Mouse (Mus musculus): ENCODE data around the gene Hist1h3g. TPM values are rescaled to one million over a fixed set of nuclear protein-coding genes. Genes with fewer than 3 reads are reported as not detected.
A peak's percentile ranks its signal among the peaks of the same experiment; 100 is the strongest.
"Not testable (repeated sequence)": the region's sequence is repeated elsewhere in the genome, so short reads cannot be mapped to it uniquely, and the experiment has no call there.

The Hist1h3g gene
- polyA plus RNA-seq, 1 experiment from 2014 or later, result 6.9 TPM

DNA sequence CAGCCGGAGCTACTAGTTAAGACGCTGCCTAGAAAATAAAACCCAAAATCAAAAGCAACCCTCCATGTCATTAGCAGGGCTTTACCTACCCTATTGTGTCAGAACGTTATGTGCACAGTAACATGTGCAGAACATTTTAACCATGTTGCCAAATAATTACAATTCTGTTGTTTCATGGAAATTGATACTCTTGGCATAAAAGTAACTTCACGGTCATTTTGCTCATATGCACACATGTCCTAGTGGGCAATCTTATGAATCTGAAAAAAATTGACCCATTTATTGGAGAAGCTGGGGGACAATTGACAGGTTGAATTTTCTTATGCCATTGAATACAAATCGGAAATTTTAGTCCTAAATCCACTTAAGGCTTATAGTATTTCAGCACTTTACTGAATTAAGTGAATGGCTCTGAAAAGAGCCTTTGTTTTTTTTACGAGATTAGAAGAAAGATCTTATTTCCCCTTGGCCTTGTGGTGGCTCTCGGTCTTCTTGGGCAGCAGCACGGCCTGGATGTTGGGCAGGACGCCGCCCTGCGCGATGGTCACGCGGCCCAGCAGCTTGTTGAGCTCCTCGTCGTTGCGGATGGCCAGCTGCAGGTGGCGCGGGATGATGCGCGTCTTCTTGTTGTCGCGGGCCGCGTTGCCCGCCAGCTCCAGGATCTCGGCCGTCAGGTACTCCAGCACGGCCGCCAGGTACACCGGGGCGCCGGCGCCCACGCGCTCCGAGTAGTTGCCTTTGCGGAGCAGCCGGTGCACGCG lies 35.2 kb downstream of the Hist1h3g start:
- H3K9ac ChIP-seq, result peak overlapping the region; percentile 43
- WGBS, result under 1% methylated on average over 26 of the region's 41 CpGs
- peak overlapping the region; percentile 53 for H3K4me3 ChIP-seq (replicated peaks)
- H3K36me3 ChIP-seq; H3K27me3 ChIP-seq; ATAC-seq (replicated peaks; ENCODE audit: low FRiP score); H3K9me3 ChIP-seq (replicated peaks): not testable (repeated sequence)
- H3K27ac ChIP-seq, result peak overlapping the region; percentile 98
- H3K4me1 ChIP-seq, result peaks cover 14% of the 10 kb centered on the region; the same call in 1 of the 2 replicates
- H3K4me2 ChIP-seq, result peak overlapping the region; percentile 68

DNA sequence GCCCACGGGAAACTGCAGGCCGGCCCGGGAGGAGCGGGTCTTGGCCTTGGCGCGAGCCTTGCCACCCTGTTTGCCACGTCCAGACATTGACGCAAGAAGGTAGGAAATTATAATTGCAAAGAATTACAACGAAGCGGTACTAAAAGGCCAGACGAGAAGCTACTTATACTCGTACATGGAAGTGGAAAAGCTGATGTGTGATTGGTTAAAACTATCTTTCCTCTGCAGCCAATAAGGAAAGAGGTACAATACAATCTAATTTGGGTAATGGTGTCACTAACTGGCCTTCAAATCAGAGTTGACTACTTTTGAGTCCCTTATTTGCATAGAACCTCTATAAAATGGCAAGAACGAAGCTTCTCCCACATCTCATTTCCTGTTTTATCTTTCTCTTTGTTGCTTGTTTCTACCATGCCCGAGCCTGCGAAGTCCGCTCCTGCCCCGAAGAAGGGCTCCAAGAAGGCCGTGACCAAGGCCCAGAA lies 35.8 kb downstream of the Hist1h3g start, which contains the start of the genes Hist1h2ae and Hist1h2bg:
Hist1h2ae (minus strand) TSS at position 199 of the 482 bp plus-strand sequence.
Hist1h2bg (plus strand) TSS at position 375 of the 482 bp plus-strand sequence.
- Histone ChIP-seq H3K9me3 (replicated peaks) (no peaks in the 10 kb centered on the region), H3K4me3 (replicated peaks) (peak within 1 kb of the TSS; percentile 53), H3K27ac (peak within 1 kb of the TSS; percentile 98), H3K9ac (peak within 1 kb of the TSS; percentile 63), H3K4me2 (peak within 1 kb of the TSS; percentile 68), H3K36me3 (no peaks in the 10 kb centered on the region), H3K4me1 (peaks cover 14% of the 10 kb centered on the region; the same call in 1 of the 2 replicates), H3K27me3 (no peaks in the 10 kb centered on the region)
- peak; percentile 91 for ATAC-seq (replicated peaks; ENCODE audit: low FRiP score)
- WGBS, result 0% methylated on average over 18 of the region's 18 CpGs

DNA sequence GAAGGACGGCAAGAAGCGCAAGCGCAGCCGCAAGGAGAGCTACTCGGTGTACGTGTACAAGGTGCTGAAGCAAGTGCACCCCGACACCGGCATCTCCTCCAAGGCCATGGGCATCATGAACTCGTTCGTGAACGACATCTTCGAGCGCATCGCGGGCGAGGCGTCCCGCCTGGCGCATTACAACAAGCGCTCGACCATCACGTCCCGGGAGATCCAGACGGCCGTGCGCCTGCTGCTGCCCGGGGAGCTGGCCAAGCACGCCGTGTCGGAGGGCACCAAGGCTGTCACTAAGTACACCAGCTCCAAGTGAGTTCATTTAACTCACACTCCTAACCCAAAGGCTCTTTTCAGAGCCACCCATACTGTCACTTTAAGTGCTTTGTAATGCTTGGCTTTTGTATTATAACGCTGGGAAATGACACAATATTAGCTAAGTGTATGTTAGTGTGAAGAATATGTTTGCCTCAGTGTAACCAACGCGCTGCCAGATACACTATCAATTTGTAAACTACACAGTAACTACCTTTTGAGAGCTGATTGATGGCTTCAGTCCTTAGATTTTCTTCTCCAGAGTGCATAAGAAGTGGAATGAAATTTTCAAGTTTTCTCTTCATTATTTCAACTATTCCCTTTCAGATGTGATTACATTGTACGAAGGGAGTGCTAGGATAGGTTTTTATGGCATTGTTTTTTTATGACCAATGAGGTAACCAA lies 36.4 kb downstream of the Hist1h3g start:
- Histone ChIP-seq H3K4me3 (replicated peaks) (peak overlapping the region; percentile 53), H3K9ac (peak overlapping the region; percentile 63), H3K27ac (peak overlapping the region; percentile 98), H3K4me2 (peak overlapping the region; percentile 68), H3K4me1 (peaks cover 18% of the 10 kb centered on the region; the same call in 1 of the 2 replicates)
- H3K36me3 ChIP-seq; H3K9me3 ChIP-seq (replicated peaks); ATAC-seq (replicated peaks; ENCODE audit: low FRiP score); H3K27me3 ChIP-seq: not testable (repeated sequence)
- under 1% methylated on average over 15 of the region's 34 CpGs for WGBS

DNA sequence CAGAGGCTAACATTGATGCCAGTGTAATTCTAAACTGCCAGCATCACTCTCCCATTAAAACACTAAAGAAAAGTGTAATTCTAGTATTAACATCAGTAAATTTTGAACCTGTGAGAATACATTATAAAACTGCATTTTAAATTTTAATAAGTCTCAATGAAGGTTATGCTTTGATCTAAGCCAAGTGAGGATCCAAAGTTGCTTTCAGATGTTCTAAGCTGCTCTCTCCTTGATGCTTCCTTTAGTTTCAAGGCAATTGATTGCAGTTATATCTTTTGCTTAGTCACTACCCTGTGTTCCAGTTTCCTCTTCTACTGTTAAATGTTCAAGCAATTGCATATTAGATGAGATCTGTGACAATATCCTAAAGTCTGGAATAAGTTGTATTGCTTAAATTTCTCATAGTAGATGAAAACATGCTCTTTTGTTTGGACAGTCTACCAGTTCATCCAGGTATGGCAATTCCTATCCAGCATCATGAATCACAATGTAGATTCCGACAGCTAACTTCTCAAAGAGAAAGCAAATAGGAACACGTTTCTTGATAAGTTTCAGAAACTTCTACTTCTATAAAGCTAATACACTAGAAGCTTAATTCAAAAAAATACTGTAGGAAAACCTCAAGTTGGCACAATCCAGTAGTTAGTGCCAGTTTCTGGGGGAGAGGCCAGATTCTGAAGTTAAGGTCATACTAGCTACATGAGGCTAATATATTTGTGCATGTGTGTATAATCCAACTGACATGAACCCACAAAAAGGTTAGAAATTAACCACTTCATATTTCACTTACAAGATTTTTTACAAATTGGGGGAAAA lies 37.2 kb downstream of the Hist1h3g start:
- peak overlapping the region; percentile 63 for H3K9ac ChIP-seq
- H3K4me1 ChIP-seq, result peaks cover 26% of the 10 kb centered on the region
- H3K36me3 ChIP-seq, result no peaks in the 10 kb centered on the region
- H3K9me3 ChIP-seq (replicated peaks), result no peaks in the 10 kb centered on the region
- H3K4me3 ChIP-seq (replicated peaks), result peak overlapping the region; percentile 53
- ATAC-seq (replicated peaks; ENCODE audit: low FRiP score), result no peak
- 21% methylated on average over 2 of the region's 2 CpGs for WGBS
- H3K4me2 ChIP-seq, result peak overlapping the region; percentile 68
- H3K27ac ChIP-seq, result peak overlapping the region; percentile 98
- no peaks in the 10 kb centered on the region for H3K27me3 ChIP-seq

DNA sequence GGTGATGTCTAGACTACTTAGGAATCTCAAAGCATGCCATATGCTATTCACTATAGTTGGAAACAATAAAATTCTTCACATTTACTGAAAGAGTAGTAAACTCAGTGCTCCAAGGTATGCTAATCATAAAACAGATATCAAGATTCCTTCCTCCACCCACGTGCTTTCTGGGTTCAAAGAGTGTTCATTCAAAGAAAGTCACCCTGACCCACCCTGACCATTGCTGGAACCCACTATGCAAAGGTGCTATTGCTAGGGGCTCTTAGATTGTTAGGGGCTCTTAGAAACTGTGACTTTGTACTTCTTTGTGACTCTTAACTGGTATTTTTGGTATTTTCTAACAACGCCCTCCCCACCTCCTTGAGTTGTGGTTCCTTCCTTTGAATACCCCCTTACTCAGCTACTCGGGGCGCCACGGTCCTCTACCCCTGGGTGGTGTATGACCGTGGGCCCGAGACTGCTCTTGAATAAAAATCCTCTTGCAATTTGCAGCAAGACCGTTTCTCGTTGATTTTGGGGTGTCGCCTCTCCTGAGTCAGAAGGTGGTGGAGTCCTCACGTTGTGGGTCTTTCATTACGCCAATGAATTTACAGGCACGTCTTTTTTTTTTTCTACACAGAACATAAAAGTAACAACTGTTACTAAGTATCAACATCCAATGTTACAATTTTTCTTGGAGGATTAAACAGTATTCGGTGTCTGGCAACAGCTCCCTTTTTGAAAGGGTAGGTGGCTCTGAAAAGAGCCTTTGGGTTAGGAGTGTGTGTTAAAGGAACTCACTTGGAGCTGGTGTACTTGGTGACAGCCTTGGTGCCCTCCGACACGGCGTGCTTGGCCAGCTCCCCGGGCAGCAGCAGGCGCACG lies 38.0 kb downstream of the Hist1h3g start:
- ATAC-seq (replicated peaks; ENCODE audit: low FRiP score); H3K27me3 ChIP-seq; H3K9me3 ChIP-seq (replicated peaks); H3K36me3 ChIP-seq: not testable (repeated sequence)
- Histone ChIP-seq H3K4me3 (replicated peaks) (peak overlapping the region; percentile 53), H3K9ac (peak overlapping the region; percentile 63), H3K4me1 (peaks cover 26% of the 10 kb centered on the region), H3K4me2 (peak overlapping the region; percentile 68), H3K27ac (peak overlapping the region; percentile 98)
- WGBS, result 7% methylated on average over 20 of the region's 20 CpGs

DNA sequence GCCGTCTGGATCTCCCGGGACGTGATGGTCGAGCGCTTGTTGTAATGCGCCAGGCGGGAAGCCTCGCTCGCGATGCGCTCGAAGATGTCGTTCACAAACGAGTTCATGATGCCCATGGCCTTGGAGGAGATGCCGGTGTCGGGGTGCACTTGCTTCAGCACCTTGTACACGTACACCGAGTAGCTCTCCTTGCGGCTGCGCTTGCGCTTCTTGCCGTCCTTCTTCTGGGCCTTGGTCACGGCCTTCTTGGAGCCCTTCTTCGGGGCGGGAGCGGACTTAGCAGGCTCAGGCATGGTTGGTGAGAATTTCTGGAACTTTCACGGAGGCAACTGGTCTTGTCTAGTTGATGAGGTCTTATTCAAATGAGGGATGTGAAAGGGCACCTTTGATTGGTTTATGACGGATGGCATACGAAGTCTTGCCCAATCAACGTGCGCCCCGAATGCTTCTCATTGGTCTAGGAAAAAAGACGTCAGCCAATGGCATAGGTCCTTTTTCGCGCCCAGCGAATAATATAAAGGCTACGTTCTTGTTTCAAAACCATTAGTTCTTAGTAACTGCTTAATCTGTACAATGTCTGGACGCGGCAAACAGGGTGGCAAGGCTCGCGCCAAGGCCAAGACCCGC lies 38.8 kb downstream of the Hist1h3g start, which contains the start of the genes Hist1h2bf and Hist1h2ad:
Hist1h2bf (minus strand) TSS at position 299 of the 627 bp plus-strand sequence.
Hist1h2ad (plus strand) TSS at position 484 of the 627 bp plus-strand sequence.
- H3K36me3 ChIP-seq; H3K9me3 ChIP-seq (replicated peaks); H3K27me3 ChIP-seq: not testable (repeated sequence)
- Histone ChIP-seq H3K9ac (peak within 1 kb of the TSS; percentile 63), H3K4me3 (replicated peaks) (peak within 1 kb of the TSS; percentile 53), H3K27ac (peak within 1 kb of the TSS; percentile 98), H3K4me2 (peak within 1 kb of the TSS; percentile 68), H3K4me1 (peaks cover 26% of the 10 kb centered on the region)
- WGBS, result under 1% methylated on average over 42 of the region's 42 CpGs
- ATAC-seq (replicated peaks; ENCODE audit: low FRiP score), result peak; percentile 93

DNA sequence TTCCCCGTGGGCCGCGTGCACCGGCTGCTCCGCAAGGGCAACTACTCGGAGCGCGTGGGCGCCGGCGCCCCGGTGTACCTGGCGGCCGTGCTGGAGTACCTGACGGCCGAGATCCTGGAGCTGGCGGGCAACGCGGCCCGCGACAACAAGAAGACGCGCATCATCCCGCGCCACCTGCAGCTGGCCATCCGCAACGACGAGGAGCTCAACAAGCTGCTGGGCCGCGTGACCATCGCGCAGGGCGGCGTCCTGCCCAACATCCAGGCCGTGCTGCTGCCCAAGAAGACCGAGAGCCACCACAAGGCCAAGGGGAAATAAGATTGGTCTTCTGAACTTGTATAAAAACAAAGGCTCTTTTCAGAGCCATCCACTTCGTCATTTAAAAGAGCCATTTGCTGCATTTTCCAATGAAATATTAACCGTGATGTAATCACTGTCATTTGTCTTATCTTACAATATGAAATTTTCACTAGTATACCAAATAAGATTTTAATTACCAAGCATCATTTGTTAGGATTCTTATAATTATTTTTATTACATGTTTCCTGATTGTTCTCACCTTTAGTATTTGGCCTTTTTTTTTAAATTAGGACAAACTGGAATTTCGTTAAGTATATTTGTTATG lies 39.4 kb downstream of the Hist1h3g start:
- H3K36me3 ChIP-seq; ATAC-seq (replicated peaks; ENCODE audit: low FRiP score); H3K9me3 ChIP-seq (replicated peaks); H3K27me3 ChIP-seq: not testable (repeated sequence)
- Histone ChIP-seq H3K4me1 (peaks cover 23% of the 10 kb centered on the region), H3K9ac (0 out of 2 replicates have a peak overlapping the region, but pooled peaks have one; percentile 38), H3K27ac (peak overlapping the region; percentile 98), H3K4me2 (peak overlapping the region; percentile 68), H3K4me3 (replicated peaks) (peak overlapping the region; percentile 51)
- WGBS, result 0% methylated on average over 16 of the region's 39 CpGs

DNA sequence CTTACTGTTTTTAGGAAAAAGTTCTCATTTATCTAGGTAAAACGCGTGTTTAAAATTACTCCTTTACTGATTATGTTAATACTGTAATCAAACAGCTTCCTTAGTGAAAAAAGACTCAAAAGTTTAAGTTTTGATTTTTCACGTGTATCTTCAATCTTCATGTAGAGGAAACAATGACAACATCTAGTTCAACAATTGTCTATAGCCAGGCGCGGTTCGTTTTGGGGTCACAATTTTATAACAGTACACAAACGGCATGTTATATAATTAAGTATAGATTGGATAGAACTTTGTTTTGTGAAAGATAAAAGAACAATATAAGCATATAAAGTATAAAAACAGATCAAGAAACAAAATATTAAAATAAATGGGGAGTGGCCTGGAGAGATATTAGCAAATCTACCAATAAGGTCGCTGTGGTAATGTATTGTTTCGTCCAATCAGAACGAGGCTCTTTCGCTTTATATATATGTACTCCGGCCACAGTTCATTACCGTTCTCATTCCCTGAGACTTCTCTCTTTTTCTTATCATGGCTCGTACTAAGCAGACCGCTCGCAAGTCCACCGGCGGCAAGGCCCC lies 40.1 kb downstream of the Hist1h3g start, which contains the start of gene Hist1h3d:
Hist1h3d (plus strand) TSS at position 493 of the 581 bp plus-strand sequence.
- no peaks in the 10 kb centered on the region for H3K36me3 ChIP-seq
- H3K9ac ChIP-seq, result peak within 1 kb of the TSS; percentile 67
- peak; percentile 55 for ATAC-seq (replicated peaks; ENCODE audit: low FRiP score)
- H3K27ac ChIP-seq, result peak within 1 kb of the TSS; percentile 93
- peak within 1 kb of the TSS; percentile 51 for H3K4me3 ChIP-seq (replicated peaks)
- H3K27me3 ChIP-seq, result no peaks in the 10 kb centered on the region
- under 1% methylated on average over 18 of the region's 18 CpGs for WGBS
- peak within 1 kb of the TSS; percentile 68 for H3K4me2 ChIP-seq
- no peaks in the 10 kb centered on the region for H3K9me3 ChIP-seq (replicated peaks)
- peaks cover 19% of the 10 kb centered on the region for H3K4me1 ChIP-seq

DNA sequence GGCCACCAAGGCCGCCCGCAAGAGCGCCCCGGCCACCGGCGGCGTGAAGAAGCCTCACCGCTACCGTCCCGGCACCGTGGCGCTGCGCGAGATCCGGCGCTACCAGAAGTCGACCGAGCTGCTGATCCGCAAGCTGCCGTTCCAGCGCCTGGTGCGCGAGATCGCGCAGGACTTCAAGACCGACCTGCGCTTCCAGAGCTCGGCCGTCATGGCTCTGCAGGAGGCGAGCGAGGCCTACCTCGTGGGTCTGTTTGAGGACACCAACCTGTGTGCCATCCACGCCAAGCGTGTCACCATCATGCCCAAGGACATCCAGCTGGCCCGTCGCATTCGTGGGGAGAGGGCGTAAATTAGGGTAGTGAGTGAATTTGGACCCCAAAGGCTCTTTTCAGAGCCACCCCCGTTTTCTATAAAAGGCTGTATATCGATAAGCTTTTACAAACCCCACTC lies 40.7 kb downstream of the Hist1h3g start:
- peak overlapping the region; percentile 68 for H3K4me2 ChIP-seq
- not testable (repeated sequence) for H3K36me3 ChIP-seq; ATAC-seq (replicated peaks; ENCODE audit: low FRiP score); H3K9me3 ChIP-seq (replicated peaks); H3K27me3 ChIP-seq
- peak overlapping the region; percentile 51 for H3K4me3 ChIP-seq (replicated peaks)
- H3K4me1 ChIP-seq, result peaks cover 19% of the 10 kb centered on the region
- whole genome bisulfite sequencing, result 2% methylated on average over 11 of the region's 40 CpGs
- H3K9ac ChIP-seq, result peak overlapping the region; percentile 67
- H3K27ac ChIP-seq, result peak overlapping the region; percentile 92
